Mouse (Mus musculus): ENCODE results near the gene Nobox. TPM values are rescaled to one million over a fixed set of nuclear protein-coding genes. Genes with fewer than 3 reads are reported as not detected.

The Nobox gene
- polyA plus RNA-seq (2017; shearing (Covaris generic)), result under 1 TPM; 0.11 to 0.83 TPM

GRCm38 (mm10) chr6:43309454-43309853 is at the start of gene Nobox:
TSS of gene Nobox (minus strand) at chr6:43309554.

GRCm38 (mm10) chr6:43265363-43266041 is 43.9 kb downstream of the Nobox start, which contains the start of gene Arhgef5:
TSS of gene Arhgef5 (plus strand) at chr6:43265582.

Other genes with a start within 250 kb of the Nobox start
- gene Olfr441, start 203.2 kb downstream of the Nobox start, polyA plus RNA-seq (2017; shearing (Covaris generic)), result not detected
- 1 to 10 TPM in 1 of 2 experiments, under 1 TPM in 1; 0.20 to 1.6 TPM for gene Olfr237-ps1, start 163.0 kb downstream of the Nobox start, polyA plus RNA-seq (2017; shearing (Covaris generic))
- gene Olfr437, start 146.3 kb downstream of the Nobox start, polyA plus RNA-seq (2017; shearing (Covaris generic)), result not detected
- under 1 TPM; 0.04 to 0.78 TPM for gene Olfr13, start 137.4 kb downstream of the Nobox start, polyA plus RNA-seq (2017; shearing (Covaris generic))
- gene Olfr435, start 112.4 kb downstream of the Nobox start, polyA plus RNA-seq (2017; shearing (Covaris generic)), result not detected
- not detected for gene Olfr434, start 96.5 kb downstream of the Nobox start, polyA plus RNA-seq (2017; shearing (Covaris generic))
- under 1 TPM in 1 of 2 experiments, not detected in 1; 0.94 TPM for gene Olfr47, start 78.0 kb downstream of the Nobox start, polyA plus RNA-seq (2017; shearing (Covaris generic))
- 1 to 10 TPM in 1 of 2 experiments, under 1 TPM in 1; 0.51 to 7.1 TPM for gene Arhgef5, start 44.0 kb downstream of the Nobox start, polyA plus RNA-seq (2017; shearing (Covaris generic))